Mouse (Mus musculus): ENCODE measurements at regions not wholly inside any gene's neighbourhood (a gene's known extent, or its start where the extent isn't known, plus 50 kb on each side); places are given as distances from the start of the nearest gene placed in this dataset.

- 83% methylated on average over 5 of the region's 5 CpGs for WGBS
- Histone ChIP-seq H3K4me1 (ENCODE audit: control insufficient read depth, insufficient read depth, low read length) (no peaks in the 10 kb centered on the region), H3K27me3 (ENCODE audit: control insufficient read depth, insufficient read depth, low read length) (no peaks in the 10 kb centered on the region), H3K27ac (replicated peaks; ENCODE audit: insufficient read depth, low read depth, low read length) (no peak overlapping the region), H3K9ac (ENCODE audit: low read depth, low read length) (no peak overlapping the region), H3K36me3 (ENCODE audit: control insufficient read depth, insufficient read depth, low read length) (no peaks in the 10 kb centered on the region), H3K4me3 (ENCODE audit: insufficient read depth, low read depth, low read length) (no peak overlapping the region), H3K79me2 (ENCODE audit: control insufficient read depth, insufficient read depth, low read length) (no peaks in the 10 kb centered on the region)
- DNase-seq (ENCODE audit: extremely low read depth, low read depth, low spot score), result no peak
- TF ChIP-seq CTCF (IDR thresholded peaks at IDR 0.05; ENCODE audit: low read depth, low read length) (no peak), POLR2A (IDR thresholded peaks at IDR 0.05; ENCODE audit: extremely low read depth, insufficient read depth, low read length) (no peak)
These were observed 346.6 kb downstream of the Ankrd50 start for GRCm38 (mm10) chr3:38138014-38138413.

GRCm38 (mm10) chr3:38135808-38136214, 348.8 kb downstream of the Ankrd50 start:
- Histone ChIP-seq H3K9ac (ENCODE audit: low read depth, low read length) (no peak overlapping the region), H3K4me1 (ENCODE audit: control insufficient read depth, insufficient read depth, low read length) (no peaks in the 10 kb centered on the region), H3K79me2 (ENCODE audit: control insufficient read depth, insufficient read depth, low read length) (no peaks in the 10 kb centered on the region), H3K27ac (replicated peaks; ENCODE audit: insufficient read depth, low read depth, low read length) (no peak overlapping the region), H3K27me3 (ENCODE audit: control insufficient read depth, insufficient read depth, low read length) (no peaks in the 10 kb centered on the region), H3K4me3 (ENCODE audit: insufficient read depth, low read depth, low read length) (no peak overlapping the region), H3K36me3 (ENCODE audit: control insufficient read depth, insufficient read depth, low read length) (no peaks in the 10 kb centered on the region)
- WGBS, result 95% methylated on average over 10 of the region's 10 CpGs
- DNase-seq (ENCODE audit: extremely low read depth, low read depth, low spot score), result no peak
- TF ChIP-seq CTCF (IDR thresholded peaks at IDR 0.05; ENCODE audit: low read depth, low read length) (no peak), POLR2A (IDR thresholded peaks at IDR 0.05; ENCODE audit: extremely low read depth, insufficient read depth, low read length) (no peak)

- H3K9ac ChIP-seq (ENCODE audit: low read depth, low read length), result no peak overlapping the region
- 70% methylated on average over 4 of the region's 4 CpGs for WGBS
- H3K27me3 ChIP-seq (ENCODE audit: control insufficient read depth, insufficient read depth, low read length), result no peaks in the 10 kb centered on the region
- no peaks in the 10 kb centered on the region for H3K36me3 ChIP-seq (ENCODE audit: control insufficient read depth, insufficient read depth, low read length)
- H3K4me1 ChIP-seq (ENCODE audit: control insufficient read depth, insufficient read depth, low read length), result peaks cover under 1% of the 10 kb centered on the region
- peak; percentile 51 for DNase-seq (ENCODE audit: extremely low read depth, low read depth, low spot score)
- no peak overlapping the region for H3K27ac ChIP-seq (replicated peaks; ENCODE audit: insufficient read depth, low read depth, low read length)
- no peaks in the 10 kb centered on the region for H3K79me2 ChIP-seq (ENCODE audit: control insufficient read depth, insufficient read depth, low read length)
- TF ChIP-seq POLR2A (IDR thresholded peaks at IDR 0.05; ENCODE audit: extremely low read depth, insufficient read depth, low read length) (no peak), CTCF (IDR thresholded peaks at IDR 0.05; ENCODE audit: low read depth, low read length) (no peak)
- H3K4me3 ChIP-seq (ENCODE audit: insufficient read depth, low read depth, low read length), result no peak overlapping the region
These were observed 350.2 kb downstream of the Ankrd50 start for GRCm38 (mm10) chr3:38134425-38134824.

DNA sequence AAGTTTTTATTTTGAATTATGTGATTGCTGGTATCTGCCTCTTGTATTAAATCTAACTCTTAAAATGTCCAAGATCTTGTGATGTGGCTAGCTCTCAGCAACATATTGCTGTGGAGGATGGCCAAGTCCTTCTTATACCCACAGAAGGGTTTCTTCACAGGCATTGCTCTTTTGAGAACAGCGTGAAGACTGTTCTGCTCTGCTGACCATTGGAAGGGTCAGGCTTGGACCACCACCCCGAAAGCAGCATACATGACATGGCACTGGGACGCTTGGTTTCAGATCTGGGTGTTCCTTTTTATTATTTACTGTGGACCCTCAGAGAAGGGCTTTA, 352.8 kb downstream of the Ankrd50 start:
- no peaks in the 10 kb centered on the region for H3K79me2 ChIP-seq (ENCODE audit: control insufficient read depth, insufficient read depth, low read length)
- H3K27ac ChIP-seq (replicated peaks; ENCODE audit: insufficient read depth, low read depth, low read length), result no peak overlapping the region
- H3K4me1 ChIP-seq (ENCODE audit: control insufficient read depth, insufficient read depth, low read length), result peaks cover 9% of the 10 kb centered on the region
- WGBS, result 98% methylated on average over 3 of the region's 3 CpGs
- no peaks in the 10 kb centered on the region for H3K36me3 ChIP-seq (ENCODE audit: control insufficient read depth, insufficient read depth, low read length)
- DNase-seq (ENCODE audit: extremely low read depth, low read depth, low spot score), result no peak
- no peak overlapping the region for H3K9ac ChIP-seq (ENCODE audit: low read depth, low read length)
- no peak overlapping the region for H3K4me3 ChIP-seq (ENCODE audit: insufficient read depth, low read depth, low read length)
- H3K27me3 ChIP-seq (ENCODE audit: control insufficient read depth, insufficient read depth, low read length), result no peaks in the 10 kb centered on the region
- TF ChIP-seq CTCF (IDR thresholded peaks at IDR 0.05; ENCODE audit: low read depth, low read length), result no peak
- no peak for TF ChIP-seq POLR2A (IDR thresholded peaks at IDR 0.05; ENCODE audit: extremely low read depth, insufficient read depth, low read length)

DNA sequence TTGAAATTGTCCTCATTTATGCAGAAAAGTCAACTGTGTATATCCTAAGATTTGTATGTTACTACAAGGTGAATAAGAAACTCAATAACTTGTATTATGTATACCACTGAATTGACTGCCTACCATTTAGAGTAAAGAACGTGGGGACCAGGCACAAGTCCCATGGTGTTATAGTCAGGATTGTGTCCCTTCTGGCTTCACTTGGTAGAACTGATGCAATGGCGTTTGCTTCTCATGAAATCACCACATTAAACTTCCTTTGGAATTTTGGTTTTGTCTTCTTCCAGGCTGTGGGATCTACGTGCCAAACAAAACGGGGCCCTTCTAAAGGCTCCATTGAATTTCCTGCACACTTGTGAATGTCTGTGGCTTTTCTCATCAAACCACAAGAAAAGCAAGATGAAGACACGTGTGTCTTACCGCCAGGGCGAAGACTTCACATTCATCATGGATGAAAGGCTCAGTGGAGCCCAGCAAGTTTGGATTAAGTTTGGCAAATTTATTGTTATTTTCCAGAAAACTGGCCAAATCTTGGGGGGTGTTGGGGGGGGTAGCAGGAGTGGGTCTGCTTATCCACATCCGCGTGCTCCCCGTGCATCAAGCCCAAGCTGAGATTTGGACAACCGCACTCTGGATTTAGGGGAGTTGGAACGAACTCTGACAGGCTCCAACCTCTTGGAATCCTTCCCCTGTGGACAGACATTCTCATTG, 353.3 kb downstream of the Ankrd50 start:
- Histone ChIP-seq H3K9ac (ENCODE audit: low read depth, low read length) (no peak overlapping the region), H3K79me2 (ENCODE audit: control insufficient read depth, insufficient read depth, low read length) (no peaks in the 10 kb centered on the region), H3K27me3 (ENCODE audit: control insufficient read depth, insufficient read depth, low read length) (no peaks in the 10 kb centered on the region), H3K36me3 (ENCODE audit: control insufficient read depth, insufficient read depth, low read length) (no peaks in the 10 kb centered on the region), H3K4me1 (ENCODE audit: control insufficient read depth, insufficient read depth, low read length) (peaks cover 9% of the 10 kb centered on the region), H3K4me3 (ENCODE audit: insufficient read depth, low read depth, low read length) (no peak overlapping the region), H3K27ac (replicated peaks; ENCODE audit: insufficient read depth, low read depth, low read length) (no peak overlapping the region)
- DNase-seq (ENCODE audit: extremely low read depth, low read depth, low spot score), result no peak
- TF ChIP-seq POLR2A (IDR thresholded peaks at IDR 0.05; ENCODE audit: extremely low read depth, insufficient read depth, low read length) (no peak), CTCF (IDR thresholded peaks at IDR 0.05; ENCODE audit: low read depth, low read length) (no peak)
- WGBS, result 97% methylated on average over 12 of the region's 12 CpGs

- 11% methylated on average over 1 of the region's 1 CpGs for WGBS
- Histone ChIP-seq H3K4me1 (ENCODE audit: control insufficient read depth, insufficient read depth, low read length) (peaks cover 9% of the 10 kb centered on the region), H3K4me3 (ENCODE audit: insufficient read depth, low read depth, low read length) (no peak overlapping the region), H3K27ac (replicated peaks; ENCODE audit: insufficient read depth, low read depth, low read length) (no peak overlapping the region), H3K36me3 (ENCODE audit: control insufficient read depth, insufficient read depth, low read length) (no peaks in the 10 kb centered on the region), H3K9ac (ENCODE audit: low read depth, low read length) (no peak overlapping the region), H3K27me3 (ENCODE audit: control insufficient read depth, insufficient read depth, low read length) (no peaks in the 10 kb centered on the region), H3K79me2 (ENCODE audit: control insufficient read depth, insufficient read depth, low read length) (no peaks in the 10 kb centered on the region)
- DNase-seq (ENCODE audit: extremely low read depth, low read depth, low spot score), result peak; percentile 66
- TF ChIP-seq CTCF (IDR thresholded peaks at IDR 0.05; ENCODE audit: low read depth, low read length) (no peak), POLR2A (IDR thresholded peaks at IDR 0.05; ENCODE audit: extremely low read depth, insufficient read depth, low read length) (no peak)
These were observed 354.6 kb downstream of the Ankrd50 start for GRCm38 (mm10) chr3:38130088-38130487.
